In the genomic region with DNA sequence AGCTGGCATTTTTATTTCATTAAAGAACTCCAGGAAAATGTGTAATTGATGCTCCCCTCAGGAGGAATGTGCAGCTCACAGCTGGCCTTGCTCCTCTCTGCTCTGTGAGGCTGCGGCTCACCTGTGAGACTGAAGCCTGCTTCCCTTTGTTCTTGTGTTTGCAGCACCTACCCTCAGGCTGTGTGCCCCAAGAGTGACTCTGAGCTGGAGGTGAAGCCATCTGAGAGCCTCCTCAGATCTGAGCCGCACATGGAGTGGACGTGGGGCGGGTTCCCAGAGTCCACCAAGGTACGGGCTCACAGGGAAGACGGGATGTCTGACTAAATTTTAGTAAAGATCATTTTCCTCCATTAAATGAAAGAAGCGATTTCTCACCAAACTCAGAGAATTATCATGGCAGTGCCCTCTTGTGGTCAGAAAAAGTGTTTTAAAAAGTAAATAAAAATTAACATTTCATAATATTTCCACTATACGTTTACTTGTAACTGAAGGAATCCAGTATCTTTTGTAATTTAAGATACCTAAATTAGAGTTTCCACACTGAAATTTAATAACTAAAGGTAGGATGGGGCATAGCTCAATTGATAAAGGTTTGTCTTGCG, we compare ENCODE assay signal across 11 mouse cellular contexts. TPM values are rescaled to one million over a fixed set of nuclear protein-coding genes. Genes with fewer than 3 reads are reported as not detected.
DNase-seq lines count a peak whose midpoint lies in the region; ATAC-seq and TF ChIP-seq lines count a peak whose summit lies in the region.
"Had no signal": no experiment of that assay in that cellular context is flagged by ENCODE, and none has a peak within 500 bp of the region (broad histone marks: within the 10 kb centered on the region; RNA-seq: fewer than 3 reads in every experiment).

No protein-coding gene starts in this region.

- peak; percentile 39 for ATAC-seq in erythroid progenitor cell, adult 5-6 weeks (replicated peaks; ENCODE audit: low FRiP score, poor library complexity, severe bottlenecking)
- ATAC-seq in midbrain, embryonic 15.5 days (replicated peaks): peak; percentile 75
- ATAC-seq: intestine, embryonic 15.5 days had no signal

- WGBS in midbrain, embryonic 15.5 days: 67% methylated on average over 9 of the region's 9 CpGs

- H3K9me3 ChIP-seq in midbrain, embryonic 15.5 days: no peaks in the 10 kb centered on the region
- H3K9me3 ChIP-seq: intestine, embryonic 15.5 days; limb, embryonic 15.5 days had no signal

- no peaks in the 10 kb centered on the region for H3K4me1 ChIP-seq in midbrain, embryonic 15.5 days
- H3K4me1 ChIP-seq: intestine, embryonic 15.5 days; limb, embryonic 15.5 days had no signal

- H3K36me3 ChIP-seq in midbrain, embryonic 15.5 days (replicated peaks): no peaks in the 10 kb centered on the region; the same call in 1 of the 2 replicates

- H3K9ac ChIP-seq in midbrain, embryonic 15.5 days: no peak overlapping the region
- H3K9ac ChIP-seq: intestine, embryonic 15.5 days; limb, embryonic 15.5 days had no signal

- H3K4me3 ChIP-seq in layer of hippocampus, adult 2 months: no peak overlapping the region
- no peak overlapping the region for H3K4me3 ChIP-seq in midbrain, embryonic 15.5 days
- H3K4me3 ChIP-seq: intestine, embryonic 15.5 days; limb, embryonic 15.5 days had no signal

- H3K27me3 ChIP-seq in midbrain, embryonic 15.5 days (replicated peaks): no peaks in the 10 kb centered on the region
- H3K27me3 ChIP-seq: intestine, embryonic 15.5 days; limb, embryonic 15.5 days had no signal

- no peak for DNase-seq in layer of hippocampus, adult 2 months (ENCODE audit: low spot score in 2 of 2)
- no peak for DNase-seq in layer of hippocampus, adult 9-11 months
- DNase-seq in adipocyte (ENCODE audit: low spot score): peak; percentile 50
- DNase-seq in adrenal gland, postnatal 14 days: no peak
- no peak for DNase-seq in frontal cortex, postnatal 36 days (ENCODE audit: low spot score in 2 of 2)
- DNase-seq: cerebellum, postnatal 25 days; gastrocnemius, postnatal 10 days had no signal

- H3K27ac ChIP-seq in layer of hippocampus, adult 2 months: no peak overlapping the region
- H3K27ac ChIP-seq in midbrain, embryonic 15.5 days: peak overlapping the region; percentile 70
- H3K27ac ChIP-seq: intestine, embryonic 15.5 days; limb, embryonic 15.5 days had no signal

- no peak overlapping the region for H3K4me2 ChIP-seq in midbrain, embryonic 15.5 days
- H3K4me2 ChIP-seq: intestine, embryonic 15.5 days; limb, embryonic 15.5 days had no signal

- TF ChIP-seq CTCF in layer of hippocampus, adult 2 months (conservative IDR thresholded peaks at IDR 0.05): peak; percentile 80

RNA-seq across cellular contexts. Expression of a gene that starts 47.8 kb away (rescaled TPM):
- 100 to 1,000 TPM in 1 of 2 experiments, 10 to 100 TPM in 1; 95.8 to 109 TPM for total RNA-seq in layer of hippocampus, adult 2 months (2021)
- 68.8 and 90.1 TPM in 2 replicates for total RNA-seq in erythroid progenitor cell, adult 5-6 weeks (2015; ENCODE audit: low replicate concordance)
- 101 and 122 TPM in 2 replicates for total RNA-seq in erythroid progenitor cell, adult 5-6 weeks (2017; ENCODE audit: low replicate concordance)
- 44.2 and 47.6 TPM in 2 replicates for polyA plus RNA-seq in midbrain, embryonic 15.5 days (2015; fragmentation: Nextera tagmentation; extraction: Ambion mirVana)
- total RNA-seq in adrenal gland, postnatal 14 days (2021): 32.6 and 43.0 TPM in 2 replicates
